Mouse (Mus musculus): ENCODE measurements around the gene Dlgap1.

The Dlgap1 gene

DNA sequence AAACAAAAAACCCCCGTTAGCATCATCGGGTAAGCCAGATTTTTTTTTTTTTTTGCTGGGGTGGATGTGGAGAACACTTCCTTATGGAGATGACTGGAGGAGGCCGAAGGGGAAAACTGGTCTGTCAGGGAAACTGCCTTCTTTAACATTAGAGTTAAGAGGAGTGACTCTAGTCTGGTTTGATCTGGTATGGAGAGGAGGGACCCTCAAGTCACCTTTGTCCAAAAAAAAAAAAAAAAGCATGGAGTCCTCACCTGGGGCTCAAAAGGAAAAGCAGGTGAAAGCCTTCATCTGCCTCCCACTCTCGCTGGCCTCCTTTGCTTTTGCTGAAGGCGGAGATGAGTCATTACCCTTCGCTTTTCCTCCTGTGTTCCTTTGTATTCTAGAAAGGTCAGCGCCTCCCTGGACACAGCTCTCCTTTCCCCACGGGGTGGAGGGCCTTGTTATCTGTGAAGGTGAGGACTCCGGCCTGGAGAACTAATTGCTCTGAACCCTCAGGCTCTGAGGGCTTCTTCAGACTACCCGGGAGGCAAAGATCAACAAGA lies 896.3 kb downstream of the Dlgap1 start:
- DNase-seq (ENCODE audit: low spot score in 2 of 2): no peak

DNA sequence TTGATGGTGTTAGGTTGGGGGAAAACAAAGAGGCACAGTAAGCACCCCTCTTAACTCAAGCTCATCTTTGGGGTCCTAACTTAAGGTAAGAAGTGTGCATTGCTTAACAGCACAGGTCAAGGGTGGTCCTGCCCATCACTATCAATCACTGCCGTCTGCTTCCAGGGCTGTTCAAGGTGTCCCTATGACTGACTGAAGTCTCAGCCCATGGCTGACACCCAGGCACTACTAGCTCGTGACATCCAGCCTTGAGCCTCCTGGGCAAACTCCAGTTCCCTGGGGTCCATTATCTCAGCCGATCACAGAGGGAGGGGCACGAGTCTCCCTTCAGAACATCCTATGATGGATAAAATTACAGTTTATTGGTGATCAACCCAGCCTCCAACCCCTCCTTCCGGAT lies 897.2 kb downstream of the Dlgap1 start:
- DNase-seq (ENCODE audit: low spot score in 2 of 2): no peak

DNA sequence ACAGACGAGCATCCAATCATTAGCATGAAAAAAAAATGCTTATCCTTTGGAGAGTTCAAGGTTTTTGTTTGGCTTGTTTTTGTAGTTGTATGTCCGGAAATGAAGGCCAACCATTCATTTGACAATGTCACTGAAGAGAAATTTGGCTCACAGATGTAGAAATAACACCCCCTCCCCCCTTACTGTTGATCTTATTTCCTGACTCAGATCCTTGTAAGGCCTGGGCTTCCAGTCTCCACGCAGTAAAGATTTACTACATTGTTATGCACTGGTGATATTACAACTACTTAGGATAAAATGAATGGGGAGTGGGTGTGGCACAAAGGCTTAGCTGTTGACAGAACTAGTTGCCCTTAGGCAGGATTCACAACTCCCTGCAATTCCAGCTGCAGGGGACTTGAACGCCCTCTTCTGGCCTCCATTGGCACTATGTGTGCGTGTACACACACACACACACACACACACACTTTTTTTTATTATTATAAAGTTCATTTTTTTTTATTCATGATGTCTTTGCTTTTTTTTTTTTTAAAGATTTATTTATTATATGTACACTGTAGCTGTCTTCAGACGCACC lies 897.8 kb downstream of the Dlgap1 start:
- no peak for DNase-seq (ENCODE audit: low spot score in 2 of 2)

DNA sequence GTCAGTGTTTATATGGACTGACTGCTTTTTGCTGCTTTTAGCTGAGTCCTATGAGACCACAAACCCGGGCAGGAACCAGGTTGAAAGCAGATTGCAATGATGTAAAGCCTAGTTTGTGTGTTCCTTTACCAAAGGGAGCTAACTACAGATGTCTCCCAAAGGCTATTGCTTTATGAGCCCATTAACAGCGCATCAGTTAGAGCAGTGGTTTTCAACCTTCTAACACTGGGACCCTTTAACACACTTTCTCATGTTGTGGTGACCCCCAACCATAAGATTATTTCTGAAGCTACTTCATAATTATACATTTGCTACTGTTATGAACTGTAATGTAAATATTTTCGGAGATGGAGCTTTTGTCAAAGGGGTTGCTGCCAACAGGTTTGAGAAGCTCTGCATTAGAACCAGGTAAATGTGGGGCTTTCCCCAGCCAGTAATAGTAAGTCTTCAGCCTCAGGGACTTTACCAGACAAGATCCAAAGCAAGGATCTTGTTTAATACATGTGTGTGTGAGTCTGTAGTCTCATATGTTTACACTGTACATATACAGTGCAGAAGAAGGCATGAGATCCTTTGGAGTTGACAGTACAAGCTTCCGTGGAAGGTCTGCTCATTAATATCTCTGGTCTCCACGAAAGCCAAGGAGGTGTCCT lies 899.8 kb downstream of the Dlgap1 start:
- DNase-seq (ENCODE audit: low spot score in 2 of 2): no peak

DNA sequence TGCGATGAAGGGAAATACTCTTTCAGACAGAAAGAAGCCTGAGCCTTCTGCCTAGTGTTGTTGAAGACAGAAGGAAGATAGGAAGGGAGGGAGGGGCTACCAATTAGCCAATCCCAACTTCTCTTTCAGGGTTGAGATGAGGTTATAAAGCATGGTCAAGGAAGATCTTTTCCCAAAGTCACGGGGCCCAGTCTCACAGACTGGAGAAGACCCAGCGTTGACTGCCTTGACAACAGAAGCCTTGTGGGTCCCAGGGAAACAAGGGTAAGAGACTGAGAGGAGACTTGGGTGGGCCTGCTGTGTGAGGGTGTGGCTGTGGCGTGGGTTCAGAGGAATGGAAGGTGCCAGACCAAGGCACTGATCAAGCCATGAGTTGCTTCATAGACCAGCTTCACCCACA lies 901.7 kb downstream of the Dlgap1 start:
- DNase-seq (ENCODE audit: low spot score in 2 of 2): no peak
